Mouse (Mus musculus) MEL (cell line): Measurements from ENCODE around the gene Rps6kc1. TPM values are rescaled to one million over a fixed set of nuclear protein-coding genes. Genes with fewer than 3 reads are reported as not detected.

Experiments used
- DNase-seq: peaks from one replicate; pipeline ENCODE4 v3.0.0; 2011; ENCODE audit warnings: low read depth, low spot score
- H3K27ac ChIP-seq: 2 replicates; pipeline ENCODE4 v1.5.1; 2012; ENCODE audit warnings: low read depth, mild to moderate bottlenecking, control low read depth, low read length, moderate library complexity; ENCODE audit not compliant: control insufficient read depth
- H3K27me3 ChIP-seq, 2 experiments: fragments of 150-350 bp in 1 of 2; sonication (generic) in 1 of 2; 2 replicates each; pipeline ENCODE4 v1.6.1; 2012; ENCODE audit warnings: low read length in 2 of 2, mild to moderate bottlenecking in 2 of 2, improper control_type of control experiment in 1 of 2, moderate library complexity in 1 of 2; ENCODE audit not compliant: insufficient read depth in 2 of 2, control insufficient read depth in 1 of 2
- H3K36me3 ChIP-seq, 2 experiments: 2 replicates each; pipeline ENCODE4 v1.6.1; 2012 to 2014; ENCODE audit warnings: low read length in 2 of 2, improper control_type of control experiment in 1 of 2, inconsistent platforms in 1 of 2, mild to moderate bottlenecking in 1 of 2; ENCODE audit not compliant: insufficient read depth in 2 of 2, control insufficient read depth in 1 of 2
- H3K4me1 ChIP-seq, 2 experiments: fragments of 150-350 bp in 1 of 2; sonication (generic) in 1 of 2; 2 replicates each; pipeline ENCODE4 v1.6.1; 2012; ENCODE audit warnings: low read length in 2 of 2, improper control_type of control experiment in 1 of 2, mild to moderate bottlenecking in 1 of 2; ENCODE audit not compliant: insufficient read depth in 2 of 2, control insufficient read depth in 1 of 2
- H3K4me3 ChIP-seq, 2 experiments: fragments of 150-350 bp in 1 of 2; sonication (generic) in 1 of 2; 2 replicates each; pipeline ENCODE4 v1.5.1; 2012; ENCODE audit warnings: low read depth in 2 of 2, low read length in 2 of 2, mild to moderate bottlenecking in 2 of 2, moderate library complexity in 2 of 2, control low read depth in 1 of 2, improper control_type of control experiment in 1 of 2; ENCODE audit not compliant: control insufficient read depth in 1 of 2, insufficient read depth in 1 of 2
- H3K79me2 ChIP-seq: 2 replicates; pipeline ENCODE4 v1.6.1; 2012; ENCODE audit warnings: mild to moderate bottlenecking, low read length, moderate library complexity; ENCODE audit not compliant: control insufficient read depth, poor library complexity, insufficient read depth
- H3K9ac ChIP-seq: 2 replicates; pipeline ENCODE4 v1.6.1; 2012; ENCODE audit warnings: low read depth, mild to moderate bottlenecking, control low read depth, low read length, moderate library complexity; ENCODE audit not compliant: control insufficient read depth, poor library complexity, severe bottlenecking
- H3K9me3 ChIP-seq: fragments of 150-350 bp; sonication (generic); replicated peaks from 2 replicates; pipeline ENCODE4 v1.6.1; 2012; ENCODE audit warnings: mild to moderate bottlenecking, low read length, improper control_type of control experiment, moderate library complexity; ENCODE audit not compliant: insufficient read depth
- BHLHE40 ChIP-seq: IDR thresholded peaks from 2 replicates; pipeline ENCODE4 v1.6.1; 2012; ENCODE audit warnings: low read depth, mild to moderate bottlenecking, inconsistent platforms, low read length, improper control_type of control experiment, borderline replicate concordance
- CHD1 ChIP-seq: IDR thresholded peaks from 2 replicates; pipeline ENCODE4 v1.6.1; 2012; ENCODE audit warnings: low read depth, mild to moderate bottlenecking, inconsistent platforms, low read length, improper control_type of control experiment
- CHD2 ChIP-seq: IDR thresholded peaks from 2 replicates; pipeline ENCODE4 v1.6.1; 2011; ENCODE audit warnings: low read length, improper control_type of control experiment
- E2F4 ChIP-seq: IDR thresholded peaks from 2 replicates; pipeline ENCODE4 v1.6.1; 2011; ENCODE audit warnings: low read depth, low read length, improper control_type of control experiment, borderline replicate concordance
- GABPA ChIP-seq: IDR thresholded peaks from 2 replicates; pipeline ENCODE4 v1.6.1; 2012; ENCODE audit warnings: low read depth, mild to moderate bottlenecking, inconsistent platforms, low read length, improper control_type of control experiment, moderate library complexity
- JUND ChIP-seq: IDR thresholded peaks from 2 replicates; pipeline ENCODE4 v1.6.1; 2011; ENCODE audit warnings: low read depth, mild to moderate bottlenecking, improper control_type of control experiment, low read length
- MAFK ChIP-seq: IDR thresholded peaks from 2 replicates; pipeline ENCODE4 v1.6.1; 2011; ENCODE audit warnings: low read depth, mild to moderate bottlenecking, low read length, improper control_type of control experiment, borderline replicate concordance
- MAZ ChIP-seq: IDR thresholded peaks from 2 replicates; pipeline ENCODE4 v1.6.1; 2012; ENCODE audit warnings: low read depth, mild to moderate bottlenecking, inconsistent platforms, low read length, improper control_type of control experiment
- POLR2AphosphoS2 ChIP-seq: IDR thresholded peaks from 2 replicates; pipeline ENCODE4 v1.6.1; 2011; ENCODE audit warnings: low read length, improper control_type of control experiment
- RCOR1 ChIP-seq: IDR thresholded peaks from 2 replicates; pipeline ENCODE4 v1.6.1; 2012; ENCODE audit warnings: low read depth, mild to moderate bottlenecking, inconsistent platforms, low read length, improper control_type of control experiment
- SMC3 ChIP-seq: IDR thresholded peaks from 2 replicates; pipeline ENCODE4 v1.6.1; 2011; ENCODE audit warnings: low read depth, low read length, improper control_type of control experiment
- TCF12 ChIP-seq: IDR thresholded peaks from 2 replicates; pipeline ENCODE4 v1.6.1; 2014; ENCODE audit warnings: low read depth, mild to moderate bottlenecking, inconsistent platforms, low read length, improper control_type of control experiment, moderate library complexity
- USF1 ChIP-seq: IDR thresholded peaks from 2 replicates; pipeline ENCODE4 v1.6.1; 2014; ENCODE audit warnings: low read depth, mild to moderate bottlenecking, inconsistent platforms, low read length, improper control_type of control experiment, moderate library complexity
- ZNF384 ChIP-seq: IDR thresholded peaks from 2 replicates; pipeline ENCODE4 v1.6.1; 2012; ENCODE audit warnings: low read depth, mild to moderate bottlenecking, inconsistent platforms, low read length, improper control_type of control experiment
- polyA plus RNA-seq, 2 experiments: library from polyadenylated mRNA; stranded (reverse) in 1 of 2; unstranded in 1 of 2; fragments of >175 nt in 1 of 2; fragments of >200 nt in 1 of 2; gene quantifications; 2 replicates each; pipeline versions ENCODE4 v1.2.1 to v1.2.4; 2012; ENCODE audit warnings: low replicate concordance in 2 of 2, low read depth in 1 of 2; ENCODE audit not compliant: insufficient read length in 2 of 2, insufficient read depth in 1 of 2, missing spikeins in 1 of 2
- total RNA-seq: library from RNA; depleted of rRNA; stranded (reverse); fragments of 300-350 nt; gene quantifications from 2 replicates; pipeline ENCODE4 v1.2.3, GENCODE M21; 2012

Gene Rps6kc1
- total and polyA plus RNA-seq, 3 experiments, result 26.2 to 26.5 TPM; not detected in 1

DNA sequence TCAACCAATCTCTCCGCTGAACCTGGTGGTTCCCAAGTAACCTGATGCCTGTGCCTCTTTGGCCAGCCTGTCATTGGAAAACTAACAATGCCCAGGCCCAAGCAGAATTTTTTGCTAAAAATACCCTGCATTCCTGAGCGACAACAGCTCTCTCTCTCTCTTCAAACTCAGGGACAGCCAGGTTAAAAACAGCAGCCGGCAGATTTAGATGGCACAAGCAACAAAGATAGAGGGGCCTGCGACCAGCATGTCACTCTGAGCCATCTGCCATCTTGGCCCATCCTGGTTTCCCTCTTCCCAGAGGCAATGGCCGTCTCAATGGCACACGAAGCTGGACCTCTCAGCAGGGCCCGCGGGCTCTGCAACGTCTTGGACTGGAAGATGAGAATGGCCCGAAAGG, 242.5 kb downstream of the Rps6kc1 start:
- DNase-seq, result no peak
- Histone ChIP-seq H3K4me1 (no peaks in the 10 kb centered on the region), H3K4me3 (no peak overlapping the region), H3K9ac (no peak overlapping the region), H3K79me2 (no peaks in the 10 kb centered on the region), H3K27ac (no peak overlapping the region), H3K9me3 (no peaks in the 10 kb centered on the region), H3K27me3 (no peaks in the 10 kb centered on the region), H3K36me3 (no peaks in the 10 kb centered on the region)
- no peak for TF ChIP-seq CHD2
- no peak for TF ChIP-seq GABPA
- TF ChIP-seq RCOR1, result no peak
- no peak for TF ChIP-seq JUND
- TF ChIP-seq MAZ, result no peak
- TF ChIP-seq USF1, result no peak
- no peak for TF ChIP-seq ZNF384
- no peak for TF ChIP-seq SMC3

DNA sequence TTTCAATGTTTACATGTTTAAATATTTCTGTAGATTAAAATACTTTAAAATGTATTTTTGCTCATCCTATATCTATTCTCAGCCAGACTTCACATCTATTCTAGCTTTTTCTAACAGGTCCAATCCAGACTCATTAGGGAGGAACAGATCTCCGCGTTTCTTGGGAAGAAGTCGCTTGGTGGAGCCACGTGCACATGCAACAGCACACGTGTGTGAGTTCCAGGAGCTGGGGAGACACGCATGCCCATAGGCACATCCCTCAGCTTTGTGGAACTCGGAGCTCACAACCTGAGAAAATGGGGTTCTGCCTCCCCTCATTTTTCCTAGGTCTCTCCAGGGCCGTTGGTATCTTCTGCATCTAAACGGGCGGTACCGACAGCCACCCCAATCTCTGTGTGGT, 243.7 kb downstream of the Rps6kc1 start:
- TF ChIP-seq TCF12, result no peak
- no peak for TF ChIP-seq E2F4
- no peak for TF ChIP-seq POLR2AphosphoS2
- no peak for TF ChIP-seq CHD1
- TF ChIP-seq BHLHE40, result no peak
- TF ChIP-seq SMC3, result no peak
- TF ChIP-seq, all 39 proteins: peak for 0
- DNase-seq, result no peak
- Histone ChIP-seq H3K27me3 (no peaks in the 10 kb centered on the region), H3K9ac (no peak overlapping the region), H3K79me2 (no peaks in the 10 kb centered on the region), H3K4me3 (no peak overlapping the region), H3K9me3 (no peaks in the 10 kb centered on the region), H3K4me1 (no peaks in the 10 kb centered on the region), H3K27ac (no peak overlapping the region), H3K36me3 (no peaks in the 10 kb centered on the region)

DNA sequence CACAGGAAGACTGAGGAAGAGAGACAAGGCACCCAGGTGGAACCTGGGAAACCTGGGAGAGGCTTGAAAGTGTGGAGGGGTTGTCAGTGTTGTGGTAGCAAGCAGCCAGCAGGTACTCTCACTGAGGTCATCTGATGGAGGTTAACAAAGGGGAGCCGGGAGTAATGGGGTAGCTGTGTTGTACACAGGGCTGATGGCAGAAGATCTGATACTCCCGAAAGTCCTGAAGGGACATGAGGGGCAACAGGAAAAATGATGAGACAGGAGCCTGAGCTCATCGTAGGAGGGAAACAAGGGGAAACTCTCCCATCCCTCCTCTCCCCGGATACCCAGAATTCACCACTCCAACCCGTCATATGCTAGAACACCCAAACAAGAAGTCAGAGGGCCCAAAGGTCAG, 244.2 kb downstream of the Rps6kc1 start:
- DNase-seq, result no peak

More for the DNA sequence above, 244.2 kb downstream of the Rps6kc1 start:
- Histone ChIP-seq H3K4me1 (no peaks in the 10 kb centered on the region), H3K36me3 (no peaks in the 10 kb centered on the region), H3K4me3 (no peak overlapping the region), H3K9me3 (no peaks in the 10 kb centered on the region), H3K79me2 (no peaks in the 10 kb centered on the region), H3K27me3 (no peaks in the 10 kb centered on the region), H3K27ac (no peak overlapping the region), H3K9ac (no peak overlapping the region)
- TF ChIP-seq JUND (no peak), MAFK (no peak)
